Mouse (Mus musculus): ENCODE results near the gene Tbce.
A peak's percentile ranks its signal among the peaks of the same experiment; 100 is the strongest.
"Not testable (repeated sequence)": the region's sequence is repeated elsewhere in the genome, so short reads cannot be mapped to it uniquely, and the experiment has no call there.

Tbce gene

DNA sequence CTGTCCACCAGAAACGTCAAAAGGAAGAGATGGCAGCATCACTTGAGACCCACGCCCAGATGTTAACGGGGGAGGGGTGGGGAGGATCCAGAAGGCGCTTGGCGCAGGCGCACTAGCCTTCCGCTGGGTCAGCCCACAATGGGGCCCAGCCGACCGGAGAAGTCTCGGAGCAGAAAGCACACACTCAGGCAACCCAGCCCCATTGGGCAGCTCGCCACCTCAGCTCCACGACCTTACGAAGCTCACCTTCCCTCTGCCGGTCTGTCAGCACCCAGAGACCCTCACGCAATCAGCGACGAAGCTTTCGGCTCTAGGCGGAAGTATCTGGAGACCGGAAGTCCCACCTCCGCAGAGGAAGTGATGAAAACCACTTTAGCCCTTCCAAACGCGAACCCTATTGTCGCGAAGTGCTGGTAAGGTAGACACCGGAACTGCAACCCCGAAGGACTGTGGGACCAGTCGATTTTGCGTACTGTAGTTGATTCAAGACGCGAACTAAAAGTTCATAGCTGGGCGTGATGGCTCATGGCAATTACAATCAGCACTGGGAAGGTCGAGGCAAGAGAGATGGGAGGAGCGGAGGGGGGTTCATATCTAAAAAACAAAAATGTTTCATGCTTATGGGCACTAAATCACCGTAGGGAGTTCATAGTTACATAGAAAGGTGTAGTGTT, at the start of gene Tbce:
Gene Tbce, minus strand, starts transcription at position 347 of the 674 bp plus-strand sequence.
- peak; percentile 94 for DNase-seq (ENCODE audit: low spot score)

DNA sequence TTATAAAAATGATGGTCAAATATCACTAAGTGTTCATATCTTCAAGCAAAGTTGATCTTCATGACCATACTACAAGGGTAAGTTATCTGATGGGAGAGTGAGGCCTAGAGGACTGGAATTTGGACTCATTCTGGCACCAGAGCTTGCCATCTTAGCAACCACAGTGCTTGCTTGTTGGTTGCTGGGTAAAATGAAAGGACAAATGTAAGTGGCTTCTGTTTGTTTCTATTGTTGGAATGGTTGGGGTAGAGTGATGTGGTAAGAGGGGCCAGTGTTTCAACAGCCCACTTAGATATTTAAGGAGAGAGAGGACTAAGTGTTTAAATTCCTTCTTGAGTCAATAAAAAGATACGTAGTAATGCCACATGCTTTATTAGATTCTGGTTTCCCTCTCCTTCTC, 49.2 kb upstream of the Tbce start:
- DNase-seq (ENCODE audit: low spot score), result no peak

- DNase-seq (ENCODE audit: low spot score), result no peak
Observed at GRCm38 (mm10) chr13:14075326-14075725, 35.9 kb upstream of the Tbce start.

DNA sequence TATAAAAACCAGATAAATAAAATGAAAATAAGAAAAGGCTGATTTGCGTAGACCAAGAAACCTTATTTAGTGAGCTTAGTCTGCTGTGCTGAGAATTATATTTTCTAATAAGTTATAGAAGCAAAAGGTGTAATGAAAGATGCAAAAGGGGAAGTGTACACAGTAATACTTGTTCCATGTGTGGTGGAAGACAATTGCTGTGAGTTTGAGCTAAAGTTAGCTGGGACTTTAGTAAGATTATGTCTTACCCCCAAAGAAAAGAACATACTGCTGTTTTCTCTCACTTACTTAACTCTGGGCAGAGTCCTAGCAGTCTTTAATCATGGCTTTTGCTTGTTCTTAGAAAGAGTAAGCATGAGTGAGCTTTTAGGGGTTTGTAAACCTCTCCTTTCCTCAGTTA, 34.9 kb upstream of the Tbce start:
- DNase-seq (ENCODE audit: low spot score), result no peak

DNA sequence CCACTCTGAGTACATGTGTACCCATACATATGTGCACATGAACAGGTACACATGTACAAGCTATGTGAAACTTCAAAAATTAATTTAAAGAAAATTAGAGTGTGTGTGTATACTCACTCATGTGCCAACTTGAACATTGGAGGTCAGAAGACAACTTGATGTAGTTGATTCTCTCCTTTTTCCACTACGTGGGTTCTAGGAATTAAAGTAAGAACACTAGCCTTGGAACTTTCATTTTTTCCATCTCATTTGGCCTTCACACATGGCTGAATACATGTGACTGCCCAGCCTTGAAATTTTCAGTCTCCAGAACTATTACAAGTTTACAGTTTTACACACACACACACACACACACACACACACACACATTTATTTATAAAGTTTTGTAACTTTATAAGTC, 29.9 kb upstream of the Tbce start:
- DNase-seq (ENCODE audit: low spot score), result no peak

- DNase-seq (ENCODE audit: low spot score), result no peak
Observed at GRCm38 (mm10) chr13:14068035-14068434, 28.6 kb upstream of the Tbce start.

DNA sequence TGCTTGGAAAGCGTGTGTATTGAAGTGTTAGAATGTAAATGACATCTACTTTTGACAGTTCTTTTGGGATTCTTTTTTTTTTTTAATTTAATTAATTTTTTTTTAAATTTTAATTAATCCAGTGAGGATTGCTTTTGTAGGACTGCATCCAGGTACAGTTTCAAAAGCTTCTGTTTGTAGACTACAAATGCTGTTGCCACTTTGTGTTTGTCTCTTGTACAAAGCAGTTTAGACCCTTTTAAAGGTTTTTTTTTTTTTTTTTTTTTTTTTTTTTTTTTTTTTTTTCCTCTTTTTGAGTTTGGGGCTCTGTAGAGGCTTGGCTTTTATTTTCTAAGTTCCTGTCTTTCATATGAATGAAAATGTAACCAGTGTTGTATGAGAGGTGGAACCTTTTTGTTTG, 26.3 kb upstream of the Tbce start:
- no peak for DNase-seq (ENCODE audit: low spot score)

DNA sequence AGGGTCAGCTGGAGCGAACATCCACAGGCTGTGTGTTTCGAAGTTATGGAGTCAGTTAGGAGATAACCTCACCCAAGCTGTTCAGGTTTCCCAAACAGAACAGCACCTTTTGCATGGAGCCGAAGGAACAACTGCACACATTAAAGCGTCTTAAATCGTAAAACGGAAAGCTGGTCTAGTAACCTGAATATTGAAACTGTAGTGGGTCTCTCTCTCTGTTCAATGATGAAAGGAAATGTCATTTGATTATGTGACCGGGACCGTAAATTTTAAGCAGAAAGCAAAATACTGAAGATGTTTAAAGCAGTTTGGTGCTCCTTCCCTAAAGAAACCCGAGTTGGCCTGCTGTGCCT, 25.6 kb upstream of the Tbce start:
- DNase-seq (ENCODE audit: low spot score), result no peak

DNA sequence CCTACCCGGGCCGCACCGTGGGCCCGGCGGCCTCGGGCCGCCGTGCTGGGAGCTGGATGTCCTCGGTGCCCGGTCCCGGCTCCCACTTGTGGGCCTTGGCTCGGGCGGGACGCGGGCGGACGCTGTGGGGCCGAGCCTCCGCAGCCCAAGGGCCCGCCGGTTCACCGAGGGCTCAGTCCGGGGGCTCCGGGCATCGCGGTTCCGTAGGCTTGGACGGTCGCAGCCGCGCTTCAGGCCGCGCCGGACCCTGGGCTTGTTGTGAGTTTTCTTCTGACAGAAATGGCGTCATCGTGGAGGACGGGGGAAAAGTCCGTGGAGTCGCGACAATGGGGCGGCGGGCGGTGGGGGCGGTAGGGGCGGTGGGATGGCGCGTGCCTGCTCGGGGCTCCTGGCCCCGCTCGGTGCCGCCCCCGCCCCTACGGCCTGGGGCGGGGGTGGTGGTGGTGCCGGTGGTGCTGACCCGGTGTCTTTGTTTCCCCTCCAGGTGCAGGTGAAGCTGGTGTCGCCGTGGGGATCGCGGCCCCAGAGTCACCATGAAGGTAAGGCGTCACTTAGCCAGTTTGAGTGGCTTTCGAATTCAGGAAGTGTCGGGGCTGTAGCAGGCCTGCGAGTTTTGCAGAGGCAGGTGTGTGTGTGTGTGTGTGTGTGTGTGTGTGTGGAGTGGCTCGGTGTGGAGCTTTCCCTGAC, 25.0 kb upstream of the Tbce start:
- DNase-seq (ENCODE audit: low spot score), result peak; percentile 39

DNA sequence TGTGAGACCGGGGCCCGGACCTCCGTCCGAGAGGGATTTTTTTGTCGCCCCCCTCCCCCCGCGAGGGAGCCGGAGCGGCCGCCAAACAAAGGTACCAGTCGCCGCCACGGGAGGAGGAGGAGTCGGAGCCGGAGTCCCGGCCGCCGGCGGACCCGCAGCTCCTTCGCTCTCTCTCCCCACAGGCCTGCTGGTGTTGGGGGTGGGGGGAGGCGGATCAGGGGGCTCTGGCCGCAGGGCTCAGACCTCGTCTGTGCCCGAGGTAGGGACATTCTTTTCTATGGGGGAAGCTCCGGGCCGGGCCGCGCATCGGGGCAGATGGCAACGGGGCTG, 24.5 kb upstream of the Tbce start:
- no peak for DNase-seq (ENCODE audit: low spot score)

DNA sequence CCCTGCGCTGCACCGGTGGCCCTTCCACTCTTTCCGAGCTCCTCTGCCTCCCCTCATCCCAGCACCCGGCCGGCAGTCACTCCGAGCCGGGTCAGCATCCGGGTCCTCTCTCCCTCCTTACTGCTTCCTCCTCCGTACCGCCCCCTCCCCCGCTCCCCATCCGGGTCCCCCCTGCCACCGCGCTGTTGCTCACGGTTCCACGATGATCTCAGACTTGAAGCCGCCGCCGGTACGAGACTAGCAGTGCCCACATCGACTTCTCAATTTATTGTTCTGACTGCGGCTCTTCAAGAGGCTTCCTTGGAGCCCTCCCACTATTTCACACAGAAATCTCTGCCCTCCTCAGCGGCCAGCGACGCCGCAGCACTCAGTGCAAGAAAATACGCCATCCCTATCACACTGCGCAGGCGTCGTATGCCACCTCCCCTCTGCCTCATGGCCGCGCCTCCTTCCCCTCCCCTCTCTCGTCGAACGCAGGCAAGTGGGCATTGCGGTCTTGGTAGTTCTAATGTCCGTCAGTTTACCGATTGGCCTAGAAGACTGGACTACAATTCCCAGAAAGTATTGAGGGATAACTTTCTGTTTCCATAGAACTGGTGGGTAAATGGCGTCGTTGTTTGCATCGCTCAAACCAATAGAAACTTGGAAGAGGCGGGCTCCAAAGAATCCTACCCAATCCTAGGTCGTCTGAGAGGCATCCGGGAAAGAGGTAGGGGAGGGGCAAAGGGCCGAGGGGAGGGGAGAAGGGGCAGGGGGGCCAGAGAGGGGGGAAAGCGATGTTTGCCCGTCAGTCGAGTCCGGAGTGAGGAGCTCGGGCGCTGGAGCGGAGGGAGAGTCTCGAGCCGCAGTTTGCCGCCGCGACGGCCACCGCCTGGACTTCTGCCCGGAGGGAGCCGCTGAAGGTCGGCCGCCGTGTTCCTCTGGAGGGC, 23.8 kb upstream of the Tbce start, which contains the start of the genes Arid4b and Ggps1:
Gene Arid4b, plus strand, starts transcription at position 220 of the 929 bp plus-strand sequence.
Gene Ggps1, minus strand, starts transcription at position 476 of the 929 bp plus-strand sequence.
- DNase-seq (ENCODE audit: low spot score), result peak; percentile 98

GRCm38 (mm10) chr13:14062209-14063012, 23.0 kb upstream of the Tbce start:
- DNase-seq (ENCODE audit: low spot score), result no peak

GRCm38 (mm10) chr13:14059582-14059981, 20.1 kb upstream of the Tbce start:
- no peak for DNase-seq (ENCODE audit: low spot score)

DNA sequence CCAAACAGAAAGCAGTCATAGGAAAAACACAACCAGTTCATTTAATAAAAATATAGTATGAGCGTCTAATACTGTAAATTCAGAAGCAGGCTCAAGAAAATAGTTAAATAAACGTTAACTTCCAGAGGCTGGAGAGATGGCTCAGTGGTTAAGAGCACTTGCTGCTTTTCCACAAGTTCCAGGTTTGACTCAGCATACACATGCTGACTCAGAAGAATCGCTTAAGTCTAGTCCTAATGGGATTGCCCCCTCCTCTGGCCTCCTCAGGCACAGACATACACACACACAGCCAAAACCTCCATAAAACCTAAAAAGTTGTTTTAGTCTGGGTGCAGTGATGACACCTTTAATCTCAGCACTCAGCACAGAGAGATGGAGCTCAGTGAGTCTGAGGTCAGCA, 17.4 kb upstream of the Tbce start:
- no peak for DNase-seq (ENCODE audit: low spot score)

DNA sequence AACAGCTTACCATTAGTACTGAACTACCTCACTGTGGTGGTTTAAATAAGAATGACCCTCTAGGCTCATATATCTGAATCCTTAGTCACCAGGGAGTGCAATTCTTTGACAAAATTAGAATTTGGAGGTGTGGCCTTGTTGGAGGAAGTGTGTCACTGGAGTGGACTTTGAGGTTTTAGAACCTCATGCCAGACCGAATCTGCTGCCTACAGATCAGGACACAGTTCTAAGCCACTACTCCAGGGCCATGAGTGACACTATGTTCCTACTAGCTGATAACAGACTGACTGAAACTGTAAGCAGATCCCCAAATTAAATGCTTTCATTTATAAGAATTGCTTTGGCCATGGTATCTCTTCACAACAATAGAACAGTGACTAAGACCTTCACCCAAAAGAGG, 10.4 kb upstream of the Tbce start:
- DNase-seq (ENCODE audit: low spot score), result no peak

DNA sequence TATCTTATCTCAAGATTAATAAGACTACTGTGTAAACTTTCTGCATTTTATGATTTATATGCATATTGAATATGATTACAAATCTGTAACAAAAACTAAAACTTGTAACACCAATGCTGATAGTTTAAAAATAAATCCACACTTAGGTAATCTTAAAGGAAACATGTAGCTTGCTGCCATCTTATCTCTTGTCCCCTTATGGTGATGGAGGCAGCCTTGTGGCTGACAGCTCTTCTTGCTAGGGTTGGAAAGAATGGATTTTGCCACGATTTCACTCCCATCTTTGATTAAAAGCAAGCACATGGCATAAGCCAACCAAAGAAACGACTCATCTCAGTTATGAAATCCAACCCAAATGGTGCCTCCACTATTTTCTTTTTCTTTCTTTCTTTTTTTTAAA, 5.1 kb upstream of the Tbce start:
- no peak for DNase-seq (ENCODE audit: low spot score)

- DNase-seq (ENCODE audit: low spot score), result no peak
Observed at GRCm38 (mm10) chr13:14043851-14044250, 4.4 kb upstream of the Tbce start.

DNA sequence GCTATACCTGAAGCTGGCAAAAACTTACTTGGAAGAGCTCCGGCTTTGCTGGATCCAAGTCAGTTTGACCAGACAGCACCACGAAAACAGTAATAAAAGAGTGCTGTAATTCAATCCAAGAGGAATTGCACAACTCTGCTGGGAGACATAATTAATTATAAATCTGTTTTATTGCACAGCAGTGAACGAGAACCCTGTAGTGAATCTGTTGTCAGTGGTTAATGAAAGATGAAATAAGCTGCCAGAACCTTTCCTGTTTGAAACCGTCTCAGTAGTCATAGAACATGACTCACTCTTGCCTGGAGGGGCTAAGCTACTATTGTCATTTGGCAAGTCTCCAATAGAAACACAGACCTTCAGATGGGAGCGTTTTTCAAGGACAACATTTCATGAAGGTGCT, 748 bp upstream of the Tbce start:
- DNase-seq (ENCODE audit: low spot score), result peak; percentile 3

DNA sequence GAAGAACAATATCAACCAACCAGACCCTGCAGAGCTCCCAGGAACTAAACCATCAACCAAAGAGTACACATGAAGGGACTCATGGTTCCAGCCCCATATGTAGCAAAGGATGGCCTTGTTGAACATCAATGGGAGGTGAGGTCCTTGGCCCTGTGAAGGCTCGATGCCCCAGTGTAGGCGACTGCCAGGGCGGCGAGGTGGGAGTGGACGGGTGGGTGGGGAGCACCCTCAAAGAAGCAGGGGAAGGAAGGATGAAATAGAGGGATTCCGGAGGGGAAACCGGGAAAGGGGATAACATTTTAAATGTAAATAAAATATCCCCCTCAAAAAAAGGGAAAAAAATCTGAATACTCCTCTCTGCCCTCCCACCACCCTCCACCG, 537 bp downstream of the Tbce start:
- no peak for DNase-seq (ENCODE audit: low spot score)

GRCm38 (mm10) chr13:14035875-14036630, 3.4 kb downstream of the Tbce start:
- DNase-seq (ENCODE audit: low spot score), result no peak

GRCm38 (mm10) chr13:14035352-14035751, 4.1 kb downstream of the Tbce start:
- DNase-seq (ENCODE audit: low spot score), result not testable (repeated sequence)

- no peak for DNase-seq (ENCODE audit: low spot score)
Observed at GRCm38 (mm10) chr13:14034073-14034348, 5.4 kb downstream of the Tbce start.

Measured in retina, embryonic 14.5 days (tissue).